Mouse (Mus musculus): ENCODE data around the gene Fam19a4. TPM values are rescaled to one million over a fixed set of nuclear protein-coding genes. Genes with fewer than 3 reads are reported as not detected.

Fam19a4 gene
- not detected in 2 replicates for polyA plus RNA-seq (2012; ENCODE audit: low replicate concordance)

GRCm38 (mm10) chr6:97060074-97060681, at the start of gene Fam19a4:
Fam19a4 (minus strand) TSS chr6:97060413.

Other genes starting within 250 kb of the Fam19a4 start
- 1.0 and 1.1 TPM in 2 replicates for gene Eogt, start 88.8 kb upstream of the Fam19a4 start, polyA plus RNA-seq (2012; ENCODE audit: low replicate concordance)
- 11.1 and 19.3 TPM in 2 replicates for gene Tmf1, start 118.7 kb upstream of the Fam19a4 start, polyA plus RNA-seq (2012; ENCODE audit: low replicate concordance)
- 9.6 and 15.3 TPM in 2 replicates for gene Uba3, start 145.2 kb upstream of the Fam19a4 start, polyA plus RNA-seq (2012; ENCODE audit: low replicate concordance)
- gene Arl6ip5, start 150.3 kb upstream of the Fam19a4 start, polyA plus RNA-seq (2012; ENCODE audit: low replicate concordance) = 12.9 and 72.9 TPM in 2 replicates
- not detected in 2 replicates for gene Lmod3, start 192.3 kb upstream of the Fam19a4 start, polyA plus RNA-seq (2012; ENCODE audit: low replicate concordance)

All from hematopoietic multipotent progenitor cell, adult 10-12 weeks (in vitro differentiated cells).